Mouse (Mus musculus): ENCODE data around the gene Evi5.

Evi5 gene

DNA sequence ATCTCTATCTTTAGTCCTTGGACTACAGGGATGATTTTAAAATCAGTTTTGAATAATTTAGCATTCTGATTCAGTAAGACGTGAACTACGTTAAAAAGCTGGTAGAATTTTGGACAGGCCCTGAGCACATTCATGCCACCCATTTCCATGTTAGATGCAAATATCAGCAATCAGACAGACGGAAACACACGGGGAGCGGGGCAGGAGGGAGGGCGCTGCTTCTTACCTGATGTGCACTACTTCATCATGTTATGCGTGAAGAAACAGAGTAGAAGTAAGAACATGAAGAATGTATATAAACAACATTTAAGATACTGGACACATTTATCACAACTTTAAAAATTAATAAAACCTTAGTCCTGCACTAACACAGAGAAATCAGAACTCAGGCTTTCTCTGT, 121.3 kb downstream of the Evi5 start:
- DNase-seq (ENCODE audit: low read depth, low spot score), result no peak

- DNase-seq (ENCODE audit: low read depth, low spot score), result no peak
Observed at GRCm38 (mm10) chr5:107749229-107749916, 125.5 kb downstream of the Evi5 start.

GRCm38 (mm10) chr5:107739023-107739422, 135.9 kb downstream of the Evi5 start:
- DNase-seq (ENCODE audit: low read depth, low spot score), result no peak

DNA sequence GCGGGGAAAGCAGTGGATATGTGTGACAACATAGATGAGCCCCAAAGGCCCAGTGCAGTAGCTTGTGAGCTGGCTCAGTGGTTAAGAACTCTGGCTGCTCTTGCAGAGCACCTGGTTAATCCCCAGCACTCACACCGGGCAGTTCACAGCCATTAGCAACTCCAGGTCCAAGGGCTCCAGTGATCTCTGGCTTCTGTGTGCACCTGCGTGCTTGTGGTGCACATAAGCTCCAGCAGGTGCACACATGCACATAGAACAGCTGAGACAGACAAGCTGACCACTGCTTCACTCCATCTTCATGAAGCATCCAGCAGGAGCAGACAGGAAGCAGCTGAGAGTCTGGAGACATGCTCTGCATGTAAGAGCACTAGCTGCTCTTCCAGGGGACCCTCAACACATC, 136.6 kb downstream of the Evi5 start:
- no peak for DNase-seq (ENCODE audit: low read depth, low spot score)

- DNase-seq (ENCODE audit: low read depth, low spot score), result no peak
Observed at GRCm38 (mm10) chr5:107736171-107736570, 138.7 kb downstream of the Evi5 start.

DNA sequence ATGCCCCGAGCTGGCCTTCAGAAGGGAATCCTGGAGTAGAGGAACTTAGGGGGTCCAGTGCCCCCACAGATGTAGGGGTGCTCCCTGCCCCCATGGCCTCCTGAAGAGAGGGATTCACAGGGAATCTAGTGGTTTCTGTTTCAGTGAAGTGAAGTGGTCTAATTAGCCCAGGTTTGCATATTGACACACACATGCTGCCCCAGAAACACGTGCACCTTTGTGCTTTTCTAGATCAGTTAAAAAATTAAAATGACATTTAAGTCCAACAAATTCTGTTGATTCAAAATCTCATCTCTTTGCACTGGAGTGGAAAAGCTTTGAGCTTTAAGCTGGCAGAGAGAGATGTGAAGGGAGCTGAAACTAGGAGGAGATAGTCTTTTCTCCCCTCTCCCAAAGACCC, 143.1 kb downstream of the Evi5 start:
- DNase-seq (ENCODE audit: low read depth, low spot score), result no peak

DNA sequence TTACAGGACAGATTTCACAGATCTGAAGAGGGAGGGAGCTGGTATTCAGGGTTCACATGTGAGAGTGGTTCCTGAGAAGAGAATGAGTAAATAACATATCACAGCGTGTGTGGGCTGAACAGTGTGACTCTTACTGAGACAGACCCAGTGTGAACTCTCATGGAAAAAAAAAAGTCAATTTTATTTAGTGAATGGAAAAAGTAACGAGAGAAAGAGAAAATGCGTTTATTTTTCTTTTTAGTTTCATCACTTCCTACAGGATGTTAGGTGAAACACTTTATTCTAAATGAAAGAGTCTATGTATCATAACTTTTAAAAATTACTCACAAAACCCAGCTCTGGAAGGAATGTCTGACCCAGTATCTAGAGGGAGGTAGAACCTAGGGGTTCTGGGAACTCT, 143.5 kb downstream of the Evi5 start:
- DNase-seq (ENCODE audit: low read depth, low spot score), result no peak

DNA sequence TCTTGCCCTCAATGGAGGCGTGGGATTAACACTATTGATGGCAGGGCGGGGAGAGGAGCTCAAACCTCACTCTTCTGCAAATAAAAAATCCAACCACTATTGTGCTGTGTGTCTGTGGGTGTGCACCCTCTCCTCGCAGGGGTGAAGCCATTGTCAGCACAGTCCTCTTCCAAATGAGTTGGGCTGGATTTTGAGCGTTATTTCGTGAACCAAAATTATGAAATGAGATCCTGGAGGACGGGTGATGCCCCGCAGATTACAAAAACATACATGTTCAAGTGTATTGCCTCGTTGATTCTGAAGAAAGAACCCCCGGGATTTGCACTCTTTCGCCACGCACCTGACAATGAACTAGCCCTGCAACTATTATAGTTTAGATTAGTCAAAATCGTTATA, 147.9 kb downstream of the Evi5 start:
- DNase-seq (ENCODE audit: low read depth, low spot score), result no peak

DNA sequence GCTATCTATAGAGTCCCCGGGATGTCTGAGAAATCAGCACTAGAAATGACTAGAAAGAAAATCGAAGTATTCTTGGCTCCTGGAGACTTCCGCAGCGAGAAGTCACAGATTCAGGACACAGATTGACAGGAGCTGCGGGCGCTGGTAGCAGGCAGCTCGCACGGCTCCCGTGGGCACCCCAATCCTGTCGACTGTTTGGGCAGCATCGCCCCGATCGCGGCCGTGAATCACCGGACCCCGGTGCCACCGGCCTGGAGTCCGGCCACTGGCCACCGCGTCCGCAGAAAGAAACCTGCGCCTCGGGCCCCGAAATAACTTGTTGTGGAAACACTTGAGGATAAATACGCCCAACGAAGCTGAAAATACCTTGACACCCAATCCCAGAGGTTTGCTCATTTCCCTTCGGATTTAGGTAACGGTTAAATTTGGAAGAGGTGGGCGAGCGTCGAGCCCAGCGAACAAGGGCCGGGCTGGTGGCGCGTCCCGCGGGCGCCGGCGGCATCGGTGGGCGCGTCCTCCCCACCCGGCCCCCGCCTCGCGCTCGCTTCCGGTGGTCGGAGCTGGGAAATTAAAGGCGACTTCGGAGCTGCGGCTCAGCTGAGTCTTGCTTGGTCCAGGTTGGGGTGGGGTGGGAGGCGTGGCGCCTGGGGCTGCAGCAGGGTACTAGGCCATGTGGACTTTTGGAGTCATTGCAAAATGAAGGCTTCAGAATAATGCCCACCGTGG, 148.5 kb downstream of the Evi5 start:
- no peak for DNase-seq (ENCODE audit: low read depth, low spot score)

DNA sequence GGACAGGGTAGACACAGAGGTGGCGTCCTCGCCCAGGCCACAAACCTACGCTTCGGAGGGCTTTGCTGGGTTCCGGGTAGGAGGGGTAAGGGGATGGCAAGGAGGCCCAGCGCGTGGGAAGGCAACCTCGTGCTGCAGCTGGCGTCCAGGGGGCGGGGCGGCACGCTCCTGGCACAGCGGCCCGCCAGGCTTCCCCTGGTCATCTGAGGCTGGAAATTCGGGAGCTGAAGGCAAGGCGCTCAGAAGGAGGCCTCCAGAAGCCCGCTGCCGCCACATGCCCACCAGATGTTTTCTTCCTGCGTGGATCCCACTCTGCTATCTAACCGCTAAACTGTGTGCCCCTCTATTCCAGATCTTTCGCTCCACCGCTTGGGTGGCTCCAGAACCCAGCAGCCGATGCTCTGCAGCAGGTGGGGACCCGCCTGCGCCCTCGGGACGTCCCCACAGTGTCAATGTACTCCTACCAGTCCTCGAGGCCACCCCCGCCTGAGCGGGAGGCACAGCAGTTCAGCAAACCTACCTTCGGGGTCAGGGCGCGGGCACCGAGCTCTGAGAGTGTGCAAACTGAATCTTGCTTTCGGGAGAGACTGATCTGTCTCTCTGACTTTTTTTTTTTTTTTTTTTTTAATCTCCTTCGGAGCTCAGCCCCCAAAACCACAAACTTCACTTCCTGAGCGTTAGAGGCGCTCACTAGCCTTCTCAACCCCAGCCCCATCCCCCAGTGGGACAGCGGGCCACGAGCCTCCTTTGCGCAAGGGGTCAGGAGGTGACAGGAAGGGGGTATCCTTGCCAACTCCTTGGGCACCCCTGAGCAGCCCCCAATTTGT, 149.3 kb downstream of the Evi5 start, which contains the start of gene Gfi1:
TSS of gene Gfi1 (minus strand) at position 602 of the 827 bp plus-strand sequence.
- DNase-seq (ENCODE audit: low read depth, low spot score), result no peak

DNA sequence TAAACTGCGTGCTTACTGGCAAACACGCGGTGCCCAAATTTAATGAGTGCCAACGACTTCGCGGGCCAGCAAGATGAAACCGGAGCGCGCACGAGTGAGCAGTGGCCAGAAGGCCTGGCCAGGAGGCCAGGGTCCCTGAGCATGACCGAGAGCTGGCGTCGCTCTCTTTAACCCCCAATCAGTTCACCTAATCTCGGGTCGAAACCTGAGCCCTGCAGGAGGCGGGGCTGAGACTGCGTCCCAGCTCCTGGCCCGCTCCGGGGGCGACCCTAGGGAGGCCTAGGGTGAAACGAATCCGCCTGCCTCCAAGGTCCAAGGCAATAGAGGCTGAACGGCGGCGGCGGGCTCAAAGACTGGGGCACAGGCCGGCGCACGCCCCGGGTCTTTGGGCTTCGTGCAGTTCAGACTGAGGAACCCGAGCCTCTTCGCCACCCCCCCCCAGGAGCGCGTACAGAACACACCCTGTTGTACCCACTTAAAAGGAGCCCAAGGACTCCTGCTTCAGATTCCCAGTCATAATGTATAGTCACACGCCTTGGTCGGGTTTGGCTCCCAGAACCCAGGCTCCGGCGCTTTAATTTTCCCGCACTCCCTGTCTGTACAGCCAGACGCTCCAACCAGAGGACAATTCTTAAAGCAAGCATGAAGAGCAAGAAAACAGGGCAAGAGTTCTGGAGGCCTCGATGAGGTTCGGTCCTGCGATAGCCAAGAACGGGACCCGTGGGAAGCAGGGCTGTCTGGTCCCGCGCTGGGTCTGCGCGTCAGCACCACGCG, 150.1 kb downstream of the Evi5 start:
- no peak for DNase-seq (ENCODE audit: low read depth, low spot score)

DNA sequence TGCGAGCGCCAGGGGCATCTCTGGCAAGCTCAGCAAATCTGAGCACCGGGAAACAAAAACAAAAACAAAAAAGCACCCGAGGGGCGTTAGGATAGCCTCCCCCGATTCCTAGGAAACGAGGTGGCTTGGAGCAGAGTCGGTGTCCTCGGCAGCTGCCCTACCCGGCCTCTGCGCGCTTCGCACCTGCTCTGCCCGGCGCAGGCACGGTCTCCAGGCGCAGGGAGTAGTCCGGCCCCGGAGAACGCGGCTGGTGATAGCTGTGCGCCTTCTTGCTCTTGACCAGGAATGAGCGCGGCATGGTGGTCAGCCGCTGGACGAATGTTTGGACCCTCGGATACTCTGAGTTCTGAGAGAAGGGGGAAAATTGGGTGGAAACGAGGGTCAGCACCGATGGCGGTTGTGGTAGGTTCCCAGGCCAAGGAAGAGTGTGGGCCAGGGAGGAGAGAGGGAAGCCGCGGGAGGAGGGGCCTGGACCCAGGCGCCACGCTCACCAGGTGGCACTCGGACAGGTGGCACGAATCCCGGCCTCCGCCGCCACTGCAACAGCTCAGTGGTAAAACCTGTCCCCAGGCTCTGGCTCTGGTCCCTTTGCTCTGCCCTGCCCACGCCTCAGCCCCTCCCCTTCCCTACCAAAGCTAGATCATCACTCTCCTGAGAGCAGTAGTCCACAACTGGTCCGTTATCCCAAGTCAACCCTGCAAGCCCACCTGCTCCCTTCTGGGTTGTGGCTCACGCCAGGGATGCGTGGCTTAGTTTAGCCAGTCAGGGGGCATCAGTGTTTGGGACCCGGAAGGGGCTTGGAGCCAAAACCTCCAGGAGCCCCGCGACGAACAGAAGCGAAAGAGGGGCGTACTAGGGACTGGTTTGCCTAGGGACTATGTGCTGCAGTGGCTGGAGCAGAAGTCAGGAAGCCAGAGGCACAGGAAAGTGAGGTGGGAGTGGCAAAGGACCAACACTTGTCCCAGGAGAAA, 151.1 kb downstream of the Evi5 start:
- no peak for DNase-seq (ENCODE audit: low read depth, low spot score)

- DNase-seq (ENCODE audit: low read depth, low spot score), result no peak
Observed at GRCm38 (mm10) chr5:107722661-107723532, 152.0 kb downstream of the Evi5 start.

DNA sequence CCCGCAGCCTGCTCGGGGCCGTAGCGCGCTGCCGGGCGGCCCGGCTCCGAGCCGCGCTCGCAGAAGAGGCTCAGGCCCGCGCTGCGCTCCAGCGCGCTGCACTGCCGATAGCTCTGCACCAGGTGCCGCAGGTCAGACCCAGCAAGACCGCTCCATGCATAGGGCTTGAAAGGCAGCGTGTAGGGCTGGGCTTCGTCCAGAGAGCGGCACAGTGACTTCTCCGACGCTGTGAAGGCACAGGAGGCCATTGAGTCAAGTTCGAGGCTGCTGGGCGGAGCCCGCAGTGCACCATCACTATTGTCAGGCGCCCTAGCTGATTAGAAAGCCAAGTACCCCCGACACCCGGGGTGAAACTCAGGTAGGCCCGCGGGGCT, 153.3 kb downstream of the Evi5 start:
- DNase-seq (ENCODE audit: low read depth, low spot score), result no peak

DNA sequence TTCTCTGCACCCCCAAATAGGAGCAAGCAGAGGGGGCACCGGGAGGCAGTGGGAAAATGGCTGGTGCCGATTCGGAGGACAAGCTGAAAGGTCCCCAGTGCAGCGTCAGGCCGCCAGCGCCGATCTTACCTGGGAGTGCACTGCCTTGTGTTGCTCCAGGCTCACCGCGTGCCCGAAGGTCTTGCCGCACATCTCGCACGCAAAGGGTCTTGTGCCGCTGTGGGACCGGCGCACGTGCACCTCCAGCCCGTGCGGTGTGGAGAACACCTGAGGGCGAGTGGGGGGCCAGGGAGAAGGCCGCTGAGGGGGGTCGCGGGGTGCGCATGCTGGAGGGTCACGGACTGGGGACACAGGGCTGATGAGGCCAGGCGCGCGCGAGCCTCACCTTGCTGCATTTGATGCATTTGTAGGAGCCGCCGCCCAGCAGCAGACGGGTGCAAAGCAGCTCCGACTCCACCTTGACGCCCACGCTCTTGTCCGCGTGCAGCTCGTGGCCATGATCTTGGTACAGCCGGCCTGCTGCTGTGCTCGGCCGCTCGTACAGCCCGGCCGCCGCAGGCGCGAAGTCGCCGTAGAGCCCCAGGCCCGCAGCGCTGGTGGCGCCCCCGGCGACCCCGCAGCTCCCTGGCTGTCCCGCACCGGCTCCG, 153.8 kb downstream of the Evi5 start:
- no peak for DNase-seq (ENCODE audit: low read depth, low spot score)

GRCm38 (mm10) chr5:107720511-107720910, 154.4 kb downstream of the Evi5 start:
- no peak for DNase-seq (ENCODE audit: low read depth, low spot score)

DNA sequence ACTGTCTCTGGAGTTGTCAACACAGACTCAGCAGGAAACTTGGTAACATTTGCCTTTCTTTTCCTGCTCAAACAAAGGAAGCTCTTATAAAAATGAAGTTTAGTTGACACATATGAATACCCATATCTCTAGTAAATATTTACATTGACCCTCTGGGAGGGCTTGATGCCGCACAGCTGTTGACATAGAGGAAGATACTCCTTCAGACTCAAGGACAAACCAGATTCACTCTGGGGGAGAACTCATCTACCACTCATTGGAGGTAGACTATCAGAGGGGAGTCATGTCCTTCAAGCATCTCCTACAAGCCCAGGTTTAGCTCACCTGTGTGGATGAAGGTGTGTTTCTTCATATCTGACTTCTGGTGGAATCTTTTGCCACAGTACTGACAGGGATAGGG, 155.1 kb downstream of the Evi5 start:
- no peak for DNase-seq (ENCODE audit: low read depth, low spot score)

- no peak for DNase-seq (ENCODE audit: low read depth, low spot score)
Observed at GRCm38 (mm10) chr5:107719209-107719608, 155.7 kb downstream of the Evi5 start.

DNA sequence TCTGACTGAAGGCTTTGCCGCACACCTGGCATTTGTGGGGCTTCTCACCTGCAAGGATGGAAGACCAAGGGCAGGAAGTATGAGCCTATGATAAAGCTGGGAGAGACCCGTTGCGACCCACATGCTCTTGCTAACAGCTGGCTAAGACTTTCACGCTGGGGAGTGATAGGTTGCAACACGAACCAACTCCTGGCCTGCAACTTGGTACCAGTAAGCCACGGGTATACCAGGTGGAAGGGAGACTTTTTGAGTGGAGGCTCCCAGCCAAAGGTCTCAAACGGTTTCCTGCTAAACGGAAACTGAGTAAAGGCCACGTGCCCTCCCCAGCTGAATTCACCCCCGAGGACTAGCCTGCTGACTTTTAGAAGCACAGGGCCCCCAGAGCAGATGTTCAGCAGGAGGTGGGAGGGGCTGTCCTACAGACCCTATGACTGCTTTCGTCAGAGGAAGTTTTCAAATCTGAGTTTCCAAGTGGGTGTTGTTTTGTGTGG, 157.0 kb downstream of the Evi5 start:
- no peak for DNase-seq (ENCODE audit: low read depth, low spot score)
